Mouse (Mus musculus) urinary bladder, postnatal 4 days (tissue): ENCODE data around the gene BC048679.

Experiments
- DNase-seq, 2 experiments: peaks; one replicate each; pipeline ENCODE4 v3.0.0; 2021 to 2022; ENCODE audit warnings: low spot score in 2 of 2

Gene BC048679

DNA sequence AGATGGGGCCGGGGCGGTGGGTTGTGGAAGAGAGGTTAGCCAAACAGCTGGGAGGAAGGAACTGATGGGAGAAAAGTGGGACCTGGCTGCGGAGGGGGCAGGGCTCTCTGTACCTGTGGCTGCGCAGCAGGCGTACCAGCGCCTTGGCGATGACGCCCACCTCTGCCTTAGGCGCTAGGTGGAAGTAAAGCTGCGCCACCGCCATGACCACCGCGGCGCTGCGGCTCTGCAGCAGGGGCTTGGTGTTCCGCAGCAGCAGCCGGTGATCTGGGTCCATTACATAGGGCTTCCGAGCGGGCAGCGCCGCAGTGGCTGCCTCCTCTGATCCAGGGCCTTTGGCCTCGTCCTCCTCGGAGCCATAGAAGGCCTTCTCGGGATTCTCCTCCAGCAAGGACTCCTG lies 21.2 kb downstream of the BC048679 start:
- DNase-seq = no peak

DNA sequence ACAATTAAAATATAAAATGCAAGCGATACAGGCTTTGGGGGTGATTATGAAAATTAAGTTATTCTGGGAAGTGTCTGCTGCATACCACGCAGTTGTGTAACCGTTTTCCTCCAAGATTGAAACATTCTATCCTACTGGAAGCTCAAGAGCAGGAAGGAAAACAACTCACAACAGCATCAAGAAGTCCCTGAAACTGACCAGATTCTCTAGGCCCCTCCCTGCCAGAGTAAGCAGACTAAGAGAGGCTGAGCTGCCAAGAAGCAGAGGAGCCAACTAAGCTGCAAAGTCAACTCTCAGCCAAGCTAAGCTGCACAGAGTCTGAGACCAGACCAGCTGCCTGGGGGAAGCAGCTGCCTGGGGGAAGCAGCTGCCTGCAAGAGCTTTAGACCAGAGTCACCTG lies 22.9 kb downstream of the BC048679 start:
- DNase-seq = no peak

DNA sequence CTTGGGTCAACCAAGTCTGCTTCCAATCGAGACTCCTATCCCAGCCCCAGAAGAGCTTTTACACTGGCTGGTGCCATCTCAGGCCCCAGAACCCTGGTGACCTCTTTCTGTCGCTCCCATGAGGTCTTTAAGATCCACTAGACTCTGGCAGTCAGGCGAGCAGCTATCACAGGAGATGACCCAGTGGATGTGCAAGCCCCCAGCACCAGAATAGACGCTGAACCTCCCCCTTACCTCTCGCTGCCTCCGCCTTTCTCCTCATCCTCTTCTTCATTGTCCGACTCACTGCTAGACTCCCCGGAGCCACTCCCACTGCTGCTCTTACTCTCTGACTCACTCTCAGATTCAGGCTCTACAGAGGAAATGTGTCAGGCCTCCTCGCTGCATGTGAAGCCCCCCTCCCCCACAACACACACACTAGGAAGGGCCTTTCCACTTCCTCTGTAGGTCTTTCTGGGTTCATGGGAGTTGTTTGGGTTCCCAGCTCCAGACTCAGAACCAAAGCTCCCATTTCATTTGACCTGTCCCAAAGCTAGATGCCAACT lies 33.1 kb downstream of the BC048679 start:
- no peak for DNase-seq

DNA sequence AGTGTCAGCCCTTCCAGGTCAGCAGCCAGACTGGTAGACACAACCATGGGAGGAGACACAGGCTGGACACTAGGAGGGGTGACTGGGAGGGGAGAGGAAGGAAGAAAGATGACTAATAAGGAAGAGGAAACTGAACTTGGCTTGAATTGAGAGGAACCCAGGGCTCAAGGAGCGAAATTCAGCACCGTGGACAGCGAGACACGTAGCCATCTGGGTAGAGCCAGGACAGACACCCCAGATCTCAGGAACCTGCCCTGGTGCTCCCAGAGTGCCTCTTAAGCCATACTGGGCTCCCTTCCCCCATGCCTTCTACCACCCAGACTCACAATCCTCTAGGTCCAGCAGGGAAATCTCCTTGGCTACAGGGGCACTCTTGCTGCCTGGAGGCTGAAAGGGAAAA lies 34.0 kb downstream of the BC048679 start:
- no peak for DNase-seq

DNA sequence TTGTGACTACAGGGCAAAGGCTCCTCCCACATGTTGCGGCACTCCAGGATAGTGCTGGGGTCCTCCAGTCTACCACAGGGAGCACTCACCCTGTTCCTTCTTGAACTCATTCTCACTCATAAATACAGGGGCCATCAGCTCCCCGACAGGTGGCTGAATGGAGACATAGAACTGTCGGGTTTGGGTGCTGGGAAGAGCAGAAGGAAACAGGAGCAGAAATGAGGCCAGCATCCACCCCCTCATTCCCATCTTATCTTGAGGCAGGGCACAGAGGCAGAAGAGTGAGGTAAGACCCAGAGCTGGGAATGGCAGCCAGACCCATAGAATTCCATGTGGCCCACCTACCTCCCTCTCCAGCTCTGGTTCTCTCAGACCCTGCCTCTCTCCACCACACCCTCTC lies 35.3 kb downstream of the BC048679 start:
- DNase-seq = no peak

DNA sequence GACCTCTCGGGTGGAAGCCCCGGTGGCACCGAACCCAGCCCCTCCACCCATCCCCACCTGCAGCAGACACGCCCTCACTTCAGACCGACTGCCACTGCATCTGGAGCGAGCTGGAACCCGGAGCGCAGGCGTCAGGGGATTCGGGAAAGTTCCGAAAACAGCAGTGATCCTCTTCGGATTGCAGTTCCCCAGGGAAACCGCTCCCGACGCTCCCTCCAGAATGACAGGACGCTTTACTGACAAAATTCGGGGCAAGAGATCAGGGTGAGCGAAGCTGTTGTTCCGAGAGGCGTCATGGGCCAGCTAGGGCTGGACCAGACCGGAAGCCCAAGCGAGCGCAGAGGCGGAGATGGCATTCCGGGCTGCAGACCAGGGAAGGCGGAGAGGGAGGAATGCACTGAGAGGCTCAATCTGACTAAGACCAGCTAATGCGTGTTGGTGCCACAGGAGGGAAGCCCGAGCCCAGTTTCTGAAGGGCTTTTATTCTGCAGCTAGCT lies 42.9 kb downstream of the BC048679 start, which contains the start of gene Cpeb1:
Gene Cpeb1 (minus strand): TSS at position 311 of the 497 bp plus-strand sequence.
- DNase-seq = peak; percentile 52 to 60

DNA sequence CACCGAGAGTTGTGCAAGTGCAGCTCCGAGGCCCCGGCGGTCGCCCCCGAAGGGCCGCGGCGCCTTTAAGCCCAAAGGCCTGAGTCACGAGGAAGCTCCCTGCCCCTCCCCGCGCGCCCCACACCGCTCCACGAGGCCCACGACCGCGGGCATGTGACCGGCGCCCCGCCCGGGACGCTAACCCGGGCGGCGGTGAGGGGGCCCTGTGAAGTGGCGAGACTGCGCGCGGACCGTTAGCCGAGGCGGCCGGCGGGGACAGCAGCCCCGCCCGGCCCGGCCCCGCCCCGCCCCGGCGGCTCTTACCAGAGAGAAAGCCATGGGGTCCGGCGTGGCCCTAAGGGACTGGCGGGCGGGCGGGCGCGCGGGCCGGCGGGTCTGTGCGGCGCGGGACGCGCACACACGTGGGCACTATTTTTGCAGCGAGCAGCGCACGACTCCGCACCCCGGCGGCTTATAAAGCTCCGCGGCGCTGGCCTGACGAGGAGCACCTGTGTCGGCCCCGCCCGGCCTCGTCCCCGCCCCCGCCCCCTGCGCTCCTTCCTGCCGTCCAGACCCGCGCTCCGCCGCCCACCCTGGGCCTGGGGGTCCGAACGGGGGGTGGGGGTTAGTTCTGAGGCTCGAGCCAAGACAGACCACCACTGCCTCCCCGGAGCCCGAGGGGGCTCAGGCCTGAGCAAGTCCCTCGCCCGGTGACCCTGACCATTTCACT lies 43.6 kb downstream of the BC048679 start:
- DNase-seq = peak in 1 of 2 experiments; percentile 61

DNA sequence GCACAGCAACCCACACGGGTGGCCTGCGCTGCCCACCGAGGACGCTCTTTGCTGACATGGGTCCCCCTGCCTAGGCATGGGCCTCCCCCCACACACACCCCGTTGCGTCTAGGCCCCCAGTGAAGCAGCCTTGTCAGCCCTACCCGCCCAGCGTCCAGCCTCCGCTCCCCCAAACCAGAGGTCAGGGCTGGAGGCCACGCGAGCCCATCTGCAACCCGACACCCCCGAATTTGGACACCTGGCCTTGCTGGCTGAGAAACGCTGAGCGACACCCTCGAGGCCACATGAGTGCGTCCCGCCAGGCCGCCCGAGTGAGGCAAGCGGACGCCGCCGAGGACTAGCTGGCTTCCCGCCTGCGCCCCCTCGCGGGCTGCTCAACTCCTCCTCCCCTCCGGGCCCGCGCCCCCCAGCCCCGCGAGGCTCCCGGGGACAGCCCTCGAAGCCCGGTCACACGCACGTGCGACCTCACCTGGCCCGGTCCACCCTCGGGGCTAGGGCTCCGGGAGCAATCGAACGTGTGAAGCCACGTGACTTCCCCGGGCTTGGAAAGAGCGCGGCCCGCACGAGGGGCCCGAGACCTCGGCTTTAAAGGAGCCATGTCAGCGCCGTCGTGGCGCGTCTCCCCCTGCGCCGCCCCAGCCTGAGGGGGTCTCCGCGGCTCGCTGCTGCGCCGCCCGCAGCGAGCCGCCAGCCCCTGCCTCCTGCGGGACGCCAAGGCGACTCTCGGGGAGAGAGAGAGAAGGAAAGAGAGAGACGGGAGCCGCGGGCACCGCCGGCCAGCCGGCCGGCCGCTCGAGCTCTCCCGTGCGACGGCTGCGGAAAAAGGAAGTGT lies 44.4 kb downstream of the BC048679 start:
- peak; percentile 23 to 59 for DNase-seq

DNA sequence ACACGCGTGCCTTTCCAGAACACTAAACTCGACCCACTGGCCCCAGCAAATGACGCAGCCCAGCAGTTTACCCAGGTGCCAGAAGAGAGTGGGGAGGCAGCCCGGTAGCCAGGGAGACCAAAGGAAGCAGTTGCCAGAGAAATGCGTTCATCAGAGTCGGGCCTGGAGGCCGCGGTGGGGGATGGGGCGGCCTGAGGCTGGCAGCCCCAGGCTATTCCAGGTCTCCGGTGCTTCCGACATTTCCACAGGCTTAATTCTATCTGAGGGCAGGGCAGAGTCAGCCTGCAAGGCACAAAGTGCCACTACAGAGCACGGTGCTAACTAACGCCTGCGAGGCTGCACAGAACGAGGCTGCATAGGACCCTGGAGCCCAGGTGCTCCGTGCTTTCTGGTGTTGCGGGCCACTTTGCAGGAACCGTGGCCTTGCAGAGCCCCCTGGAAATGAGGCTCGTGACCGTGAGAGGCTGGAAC lies 45.1 kb downstream of the BC048679 start:
- DNase-seq = no peak
